Mouse (Mus musculus) myocyte (in vitro differentiated cells): Measurements from ENCODE around the gene Omt2b.

Source experiments
- CEBPB ChIP-seq: IDR thresholded peaks from 2 replicates; pipeline ENCODE4 v1.6.1; 2011; ENCODE audit warnings: mild to moderate bottlenecking, moderate library complexity; ENCODE audit not compliant: poor library complexity, insufficient read depth, severe bottlenecking
- E2F4 ChIP-seq: IDR thresholded peaks from one replicate; pipeline ENCODE4 v1.6.1; 2011; ENCODE audit warnings: mild to moderate bottlenecking, control low read depth, moderate library complexity; ENCODE audit not compliant: insufficient read depth
- MAX ChIP-seq: IDR thresholded peaks from one replicate; pipeline ENCODE4 v1.6.1; 2011; ENCODE audit warnings: low read depth, mild to moderate bottlenecking, control low read depth
- MYOD1 ChIP-seq, 3 experiments: IDR thresholded peaks; one replicate each; pipeline ENCODE4 v1.6.1; 2011; ENCODE audit warnings: control low read depth in 2 of 3, low read depth in 2 of 3, mild to moderate bottlenecking in 2 of 3, moderate library complexity in 1 of 3; ENCODE audit not compliant: insufficient read length in 2 of 3, control insufficient read depth in 1 of 3
- MYOG ChIP-seq, 3 experiments: IDR thresholded peaks; one replicate each; pipeline ENCODE4 v1.6.1; 2011; ENCODE audit warnings: control low read depth in 2 of 3, low read depth in 2 of 3, mild to moderate bottlenecking in 2 of 3; ENCODE audit not compliant: insufficient read length in 2 of 3, control insufficient read depth in 1 of 3, insufficient read depth in 1 of 3
- POLR2A ChIP-seq: IDR thresholded peaks from one replicate; pipeline ENCODE4 v1.6.1; 2011; ENCODE audit warnings: low read depth, mild to moderate bottlenecking, control low read depth, moderate library complexity; ENCODE audit not compliant: insufficient read length
- POLR2AphosphoS2 ChIP-seq: IDR thresholded peaks from one replicate; pipeline ENCODE4 v1.6.1; 2011; ENCODE audit warnings: low read depth, control low read depth; ENCODE audit not compliant: insufficient read length
- REST ChIP-seq: IDR thresholded peaks from one replicate; pipeline ENCODE4 v1.6.1; 2011; ENCODE audit warnings: mild to moderate bottlenecking, control low read depth, moderate library complexity; ENCODE audit not compliant: insufficient read depth, insufficient read length
- SRF ChIP-seq: IDR thresholded peaks from one replicate; pipeline ENCODE4 v1.6.1; 2011; ENCODE audit warnings: low read depth; ENCODE audit not compliant: control insufficient read depth, insufficient read length
- TCF12 ChIP-seq: IDR thresholded peaks from one replicate; pipeline ENCODE4 v1.6.1; 2011; ENCODE audit warnings: mild to moderate bottlenecking, control low read depth; ENCODE audit not compliant: poor library complexity, insufficient read depth, severe bottlenecking
- TCF3 ChIP-seq: IDR thresholded peaks from one replicate; pipeline ENCODE4 v1.6.1; 2011; ENCODE audit warnings: low read depth, control low read depth; ENCODE audit not compliant: insufficient read length
- USF1 ChIP-seq: IDR thresholded peaks from one replicate; pipeline ENCODE4 v1.6.1; 2011; ENCODE audit warnings: low read depth, mild to moderate bottlenecking, control low read depth, moderate library complexity

DNA sequence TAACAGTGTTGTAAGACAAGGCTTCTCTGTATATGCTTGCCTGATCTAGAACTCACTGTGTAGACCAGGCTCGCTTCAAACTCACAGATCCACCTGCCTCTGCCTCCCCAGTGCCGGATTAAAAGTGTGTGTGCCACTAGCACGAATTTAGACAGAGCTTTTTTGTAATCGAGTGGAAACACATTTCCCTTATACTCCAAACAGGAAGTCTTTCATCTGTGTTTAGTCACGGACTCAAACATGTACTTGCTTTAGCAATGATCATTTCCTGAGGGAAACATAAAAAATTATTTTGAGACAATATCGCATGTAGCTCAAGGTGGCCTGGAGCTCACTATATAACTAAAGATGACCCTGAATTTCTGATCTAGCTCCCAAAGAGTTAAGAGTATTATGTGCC is 36.0 kb downstream of the Omt2b start:
- no peak for TF ChIP-seq SRF
- TF ChIP-seq MAX: no peak
- TF ChIP-seq POLR2A: no peak
- no peak for TF ChIP-seq TCF12
- TF ChIP-seq USF1: no peak
- no peak for TF ChIP-seq E2F4
- TF ChIP-seq POLR2AphosphoS2: no peak
- TF ChIP-seq CEBPB: no peak
- TF ChIP-seq MYOD1 (IDR thresholded peaks at IDR 0.05; ENCODE audit: control insufficient read depth in 1 of 3, insufficient read length in 2 of 3, low read depth in 2 of 3): no peak
- no peak for TF ChIP-seq REST
- no peak for TF ChIP-seq TCF3
- TF ChIP-seq MYOG (IDR thresholded peaks at IDR 0.05; ENCODE audit: control insufficient read depth in 1 of 3, insufficient read depth in 1 of 3, insufficient read length in 2 of 3, low read depth in 2 of 3): no peak
